Mouse (Mus musculus) CH12.LX (cell line): ENCODE data around the gene Frzb.

Source experiments
- CHD2 ChIP-seq: IDR thresholded peaks from 2 replicates; pipeline ENCODE4 v1.6.1; 2011; ENCODE audit warnings: low read length, improper control_type of control experiment
- CTCF ChIP-seq, 2 experiments: IDR thresholded peaks in 1 of 2; conservative IDR thresholded peaks in 1 of 2; 2 replicates each; pipeline ENCODE4 v1.5.1; 2011 to 2012; ENCODE audit warnings: low read depth in 2 of 2, low read length in 2 of 2, improper control_type of control experiment in 1 of 2, inconsistent platforms in 1 of 2, mild to moderate bottlenecking in 1 of 2, moderate library complexity in 1 of 2
- EP300 ChIP-seq: IDR thresholded peaks from 2 replicates; pipeline ENCODE4 v1.6.1; 2011; ENCODE audit warnings: low read length, improper control_type of control experiment
- ETS1 ChIP-seq: conservative IDR thresholded peaks from 2 replicates; pipeline ENCODE4 v1.6.1; 2012; ENCODE audit warnings: low read depth, mild to moderate bottlenecking, inconsistent platforms, low read length, improper control_type of control experiment, moderate library complexity
- GABPA ChIP-seq: IDR thresholded peaks from 2 replicates; pipeline ENCODE4 v1.6.1; 2012; ENCODE audit warnings: low read depth, low read length, improper control_type of control experiment, inconsistent platforms; ENCODE audit not compliant: insufficient replicate concordance
- MXI1 ChIP-seq: IDR thresholded peaks from 2 replicates; pipeline ENCODE4 v1.6.1; 2011; ENCODE audit warnings: mild to moderate bottlenecking, low read depth, low read length, improper control_type of control experiment
- POLR2A ChIP-seq: IDR thresholded peaks from 2 replicates; pipeline ENCODE4 v1.6.1; 2011; ENCODE audit warnings: low read depth, mild to moderate bottlenecking, improper control_type of control experiment, low read length
- SMC3 ChIP-seq: IDR thresholded peaks from 2 replicates; pipeline ENCODE4 v1.6.1; 2011; ENCODE audit warnings: low read depth, low read length, improper control_type of control experiment
- ZKSCAN1 ChIP-seq: IDR thresholded peaks from 2 replicates; pipeline ENCODE4 v1.6.1; 2012; ENCODE audit warnings: low read depth, inconsistent platforms, low read length, improper control_type of control experiment, borderline replicate concordance

- TF ChIP-seq ZKSCAN1: no peak
- TF ChIP-seq GABPA: no peak
- TF ChIP-seq CTCF (conservative IDR thresholded peaks at IDR 0.05 in 1 of 2, IDR thresholded peaks at IDR 0.05 in 1 of 2; ENCODE audit: low read depth in 2 of 2, low read length in 2 of 2): no peak
- no peak for TF ChIP-seq ETS1
- no peak for TF ChIP-seq EP300
- no peak for TF ChIP-seq MXI1
- TF ChIP-seq POLR2A: no peak
- no peak for TF ChIP-seq SMC3
- TF ChIP-seq CHD2: no peak
Observed at GRCm38 (mm10) chr2:80465991-80466821, 18.8 kb upstream of the Frzb start.
